Mouse (Mus musculus): Measurements from ENCODE around the gene AC124502.3. TPM values are rescaled to one million over a fixed set of nuclear protein-coding genes. Genes with fewer than 3 reads are reported as not detected.
A peak's percentile ranks its signal among the peaks of the same experiment; 100 is the strongest.

Gene AC124502.3
- polyA plus RNA-seq, 1 experiment from 2014 or later, result 1.5 TPM

GRCm38 (mm10) chr19:5072389-5073019 is 33.8 kb downstream of the AC124502.3 start:
- H3K4me2 ChIP-seq (ENCODE audit: low read depth, low read length), result peak overlapping the region; percentile 67
- peak overlapping the region; percentile 63 for H3K27ac ChIP-seq (ENCODE audit: low read length)
- ATAC-seq, result peak; percentile 48
- 3% methylated on average over 20 of the region's 20 CpGs for WGBS
- peak overlapping the region; percentile 14 for H3K9ac ChIP-seq (ENCODE audit: low read depth, low read length)
- H3K4me1 ChIP-seq (ENCODE audit: control insufficient read depth, insufficient read depth, low read length), result peaks cover 51% of the 10 kb centered on the region
- H3K9me3 ChIP-seq (ENCODE audit: control insufficient read depth, low read length), result no peaks in the 10 kb centered on the region; the same call in 1 of the 2 replicates
- H3K36me3 ChIP-seq (ENCODE audit: control insufficient read depth, insufficient read depth, low read length), result no peaks in the 10 kb centered on the region
- peaks cover 16% of the 10 kb centered on the region; the same call in 1 of the 2 replicates for H3K27me3 ChIP-seq (replicated peaks; ENCODE audit: control insufficient read depth, insufficient read depth, low read length)
- H3K4me3 ChIP-seq (ENCODE audit: low read length), result peak overlapping the region; percentile 63

- WGBS, result 1% methylated on average over 15 of the region's 15 CpGs
- Histone ChIP-seq H3K9ac (ENCODE audit: low read depth, low read length) (no peak overlapping the region), H3K4me1 (ENCODE audit: control insufficient read depth, insufficient read depth, low read length) (peaks cover 45% of the 10 kb centered on the region), H3K9me3 (ENCODE audit: control insufficient read depth, low read length) (no peaks in the 10 kb centered on the region; the same call in 1 of the 2 replicates), H3K27me3 (replicated peaks; ENCODE audit: control insufficient read depth, insufficient read depth, low read length) (peaks cover 15% of the 10 kb centered on the region; the same call in 1 of the 2 replicates), H3K36me3 (ENCODE audit: control insufficient read depth, insufficient read depth, low read length) (no peaks in the 10 kb centered on the region), H3K27ac (ENCODE audit: low read length) (peak overlapping the region; percentile 63; the same call in 1 of the 2 replicates), H3K4me2 (ENCODE audit: low read depth, low read length) (peak overlapping the region; percentile 67), H3K4me3 (ENCODE audit: low read length) (peak overlapping the region; percentile 63)
- peak; percentile 9; the same call in 1 of the 2 replicates for ATAC-seq
These were observed 34.3 kb downstream of the AC124502.3 start for GRCm38 (mm10) chr19:5073028-5073427.

- no peak for ATAC-seq
- Histone ChIP-seq H3K9ac (ENCODE audit: low read depth, low read length) (no peak overlapping the region), H3K4me3 (ENCODE audit: low read length) (no peak overlapping the region), H3K27me3 (replicated peaks; ENCODE audit: control insufficient read depth, insufficient read depth, low read length) (peaks cover 11% of the 10 kb centered on the region; the same call in 1 of the 2 replicates), H3K36me3 (ENCODE audit: control insufficient read depth, insufficient read depth, low read length) (no peaks in the 10 kb centered on the region), H3K4me2 (ENCODE audit: low read depth, low read length) (no peak overlapping the region), H3K9me3 (ENCODE audit: control insufficient read depth, low read length) (no peaks in the 10 kb centered on the region; the same call in 1 of the 2 replicates), H3K27ac (ENCODE audit: low read length) (no peak overlapping the region), H3K4me1 (ENCODE audit: control insufficient read depth, insufficient read depth, low read length) (peaks cover 40% of the 10 kb centered on the region)
- 24% methylated on average over 5 of the region's 5 CpGs for WGBS
These were observed 34.8 kb downstream of the AC124502.3 start for GRCm38 (mm10) chr19:5073518-5073917.

GRCm38 (mm10) chr19:5079279-5079678 is 40.6 kb downstream of the AC124502.3 start:
- H3K9ac ChIP-seq (ENCODE audit: low read depth, low read length), result no peak overlapping the region
- no peak for ATAC-seq
- peaks cover 39% of the 10 kb centered on the region for H3K27me3 ChIP-seq (replicated peaks; ENCODE audit: control insufficient read depth, insufficient read depth, low read length)
- H3K27ac ChIP-seq (ENCODE audit: low read length), result no peak overlapping the region
- no peaks in the 10 kb centered on the region; the same call in 1 of the 2 replicates for H3K9me3 ChIP-seq (ENCODE audit: control insufficient read depth, low read length)
- WGBS, result 80% methylated on average over 1 of the region's 1 CpGs
- H3K4me2 ChIP-seq (ENCODE audit: low read depth, low read length), result no peak overlapping the region
- no peaks in the 10 kb centered on the region for H3K36me3 ChIP-seq (ENCODE audit: control insufficient read depth, insufficient read depth, low read length)
- H3K4me1 ChIP-seq (ENCODE audit: control insufficient read depth, insufficient read depth, low read length), result no peaks in the 10 kb centered on the region
- H3K4me3 ChIP-seq (ENCODE audit: low read length), result no peak overlapping the region

GRCm38 (mm10) chr19:5082005-5082404 is 43.3 kb downstream of the AC124502.3 start:
- Histone ChIP-seq H3K4me3 (ENCODE audit: low read length) (no peak overlapping the region), H3K4me1 (ENCODE audit: control insufficient read depth, insufficient read depth, low read length) (peaks cover 7% of the 10 kb centered on the region), H3K27ac (ENCODE audit: low read length) (no peak overlapping the region), H3K9me3 (ENCODE audit: control insufficient read depth, low read length) (no peaks in the 10 kb centered on the region), H3K9ac (ENCODE audit: low read depth, low read length) (no peak overlapping the region), H3K4me2 (ENCODE audit: low read depth, low read length) (no peak overlapping the region), H3K27me3 (replicated peaks; ENCODE audit: control insufficient read depth, insufficient read depth, low read length) (peaks cover 61% of the 10 kb centered on the region), H3K36me3 (ENCODE audit: control insufficient read depth, insufficient read depth, low read length) (no peaks in the 10 kb centered on the region)
- WGBS, result 60% methylated on average over 18 of the region's 18 CpGs
- ATAC-seq, result no peak

- H3K9ac ChIP-seq (ENCODE audit: low read depth, low read length), result no peak overlapping the region
- no peak overlapping the region for H3K4me3 ChIP-seq (ENCODE audit: low read length)
- H3K9me3 ChIP-seq (ENCODE audit: control insufficient read depth, low read length), result no peaks in the 10 kb centered on the region
- peaks cover 9% of the 10 kb centered on the region for H3K4me1 ChIP-seq (ENCODE audit: control insufficient read depth, insufficient read depth, low read length)
- no peak overlapping the region for H3K27ac ChIP-seq (ENCODE audit: low read length)
- ATAC-seq, result no peak
- peaks cover 61% of the 10 kb centered on the region for H3K27me3 ChIP-seq (replicated peaks; ENCODE audit: control insufficient read depth, insufficient read depth, low read length)
- WGBS, result 62% methylated on average over 24 of the region's 24 CpGs
- no peaks in the 10 kb centered on the region for H3K36me3 ChIP-seq (ENCODE audit: control insufficient read depth, insufficient read depth, low read length)
- no peak overlapping the region for H3K4me2 ChIP-seq (ENCODE audit: low read depth, low read length)
These were observed 43.9 kb downstream of the AC124502.3 start for GRCm38 (mm10) chr19:5082596-5082995.

GRCm38 (mm10) chr19:5083961-5084833 is 45.5 kb downstream of the AC124502.3 start:
- WGBS, result 56% methylated on average over 3 of the region's 3 CpGs
- Histone ChIP-seq H3K27ac (ENCODE audit: low read length) (no peak overlapping the region), H3K9me3 (ENCODE audit: control insufficient read depth, low read length) (no peaks in the 10 kb centered on the region), H3K4me2 (ENCODE audit: low read depth, low read length) (0 out of 2 replicates have a peak overlapping the region, but pooled peaks have one; percentile 91), H3K4me3 (ENCODE audit: low read length) (peak overlapping the region; percentile 56), H3K36me3 (ENCODE audit: control insufficient read depth, insufficient read depth, low read length) (no peaks in the 10 kb centered on the region), H3K9ac (ENCODE audit: low read depth, low read length) (peak overlapping the region; percentile 48; the same call in 1 of the 2 replicates), H3K4me1 (ENCODE audit: control insufficient read depth, insufficient read depth, low read length) (peaks cover 14% of the 10 kb centered on the region), H3K27me3 (replicated peaks; ENCODE audit: control insufficient read depth, insufficient read depth, low read length) (peaks cover 61% of the 10 kb centered on the region)
- ATAC-seq, result no peak

GRCm38 (mm10) chr19:5084834-5085144 is 46.1 kb downstream of the AC124502.3 start:
- no peak for ATAC-seq
- under 1% methylated on average over 15 of the region's 15 CpGs for WGBS
- peaks cover 60% of the 10 kb centered on the region for H3K27me3 ChIP-seq (replicated peaks; ENCODE audit: control insufficient read depth, insufficient read depth, low read length)
- peak overlapping the region; percentile 56 for H3K4me3 ChIP-seq (ENCODE audit: low read length)
- H3K9me3 ChIP-seq (ENCODE audit: control insufficient read depth, low read length), result no peaks in the 10 kb centered on the region
- peaks cover 17% of the 10 kb centered on the region for H3K4me1 ChIP-seq (ENCODE audit: control insufficient read depth, insufficient read depth, low read length)
- no peaks in the 10 kb centered on the region for H3K36me3 ChIP-seq (ENCODE audit: control insufficient read depth, insufficient read depth, low read length)
- peak overlapping the region; percentile 48 for H3K9ac ChIP-seq (ENCODE audit: low read depth, low read length)
- H3K4me2 ChIP-seq (ENCODE audit: low read depth, low read length), result peak overlapping the region; percentile 91
- H3K27ac ChIP-seq (ENCODE audit: low read length), result no peak overlapping the region

- no peak within 1 kb of the TSS for H3K27ac ChIP-seq (ENCODE audit: low read length)
- 1% methylated on average over 67 of the region's 69 CpGs for WGBS
- H3K4me2 ChIP-seq (ENCODE audit: low read depth, low read length), result peak within 1 kb of the TSS; percentile 91
- no peak for ATAC-seq
- peaks cover 17% of the 10 kb centered on the region for H3K4me1 ChIP-seq (ENCODE audit: control insufficient read depth, insufficient read depth, low read length)
- H3K9ac ChIP-seq (ENCODE audit: low read depth, low read length), result peak within 1 kb of the TSS; percentile 48
- peak within 1 kb of the TSS; percentile 56 for H3K4me3 ChIP-seq (ENCODE audit: low read length)
- peaks cover 56% of the 10 kb centered on the region for H3K27me3 ChIP-seq (replicated peaks; ENCODE audit: control insufficient read depth, insufficient read depth, low read length)
- no peaks in the 10 kb centered on the region for H3K9me3 ChIP-seq (ENCODE audit: control insufficient read depth, low read length)
- H3K36me3 ChIP-seq (ENCODE audit: control insufficient read depth, insufficient read depth, low read length), result no peaks in the 10 kb centered on the region
These were observed 46.6 kb downstream of the AC124502.3 start, which contains the start of gene Tmem151a for GRCm38 (mm10) chr19:5085145-5085863. Gene Tmem151a, minus strand, starts transcription at chr19:5085531.
